Mouse (Mus musculus) thymus, postnatal 25 days (tissue): ENCODE results near the gene Tamm41.

Experiments used
- DNase-seq: peaks from one replicate; pipeline ENCODE4 v3.0.0; 2022

Tamm41 gene

GRCm38 (mm10) chr6:115022876-115023275 is 14.8 kb downstream of the Tamm41 start:
- no peak for DNase-seq

GRCm38 (mm10) chr6:115015461-115015860 is 22.2 kb downstream of the Tamm41 start:
- no peak for DNase-seq

GRCm38 (mm10) chr6:115013574-115013973 is 24.1 kb downstream of the Tamm41 start:
- no peak for DNase-seq

GRCm38 (mm10) chr6:115011792-115012191 is 25.9 kb downstream of the Tamm41 start:
- DNase-seq = no peak

- DNase-seq = no peak
Observed at GRCm38 (mm10) chr6:115010815-115011214, 26.9 kb downstream of the Tamm41 start.

GRCm38 (mm10) chr6:115010304-115010703 is 27.4 kb downstream of the Tamm41 start:
- DNase-seq = no peak

GRCm38 (mm10) chr6:115007728-115008127 is 29.9 kb downstream of the Tamm41 start:
- DNase-seq = peak; percentile 74

GRCm38 (mm10) chr6:115006948-115007347 is 30.7 kb downstream of the Tamm41 start:
- DNase-seq = no peak

- DNase-seq = no peak
Observed at GRCm38 (mm10) chr6:115006065-115006464, 31.6 kb downstream of the Tamm41 start.

- DNase-seq = no peak
Observed at GRCm38 (mm10) chr6:115005351-115005890, 32.3 kb downstream of the Tamm41 start.

- DNase-seq = no peak
Observed at GRCm38 (mm10) chr6:115004636-115005035, 33.0 kb downstream of the Tamm41 start.

GRCm38 (mm10) chr6:114998374-114999031 is 39.2 kb downstream of the Tamm41 start:
- DNase-seq = no peak

- DNase-seq = no peak
Observed at GRCm38 (mm10) chr6:114997471-114997870, 40.2 kb downstream of the Tamm41 start.

- no peak for DNase-seq
Observed at GRCm38 (mm10) chr6:114996910-114997309, 40.8 kb downstream of the Tamm41 start.

GRCm38 (mm10) chr6:114994079-114994478 is 43.6 kb downstream of the Tamm41 start:
- DNase-seq = no peak

GRCm38 (mm10) chr6:114993659-114994058 is 44.0 kb downstream of the Tamm41 start:
- no peak for DNase-seq

- no peak for DNase-seq
Observed at GRCm38 (mm10) chr6:114991909-114992308, 45.8 kb downstream of the Tamm41 start.

- DNase-seq = no peak
Observed at GRCm38 (mm10) chr6:114988619-114988980, 49.1 kb downstream of the Tamm41 start.

- DNase-seq = no peak
Observed at GRCm38 (mm10) chr6:114987966-114988618, 49.6 kb downstream of the Tamm41 start.

- DNase-seq = no peak
Observed at GRCm38 (mm10) chr6:114982671-114983070, 55.0 kb downstream of the Tamm41 start.

- DNase-seq = no peak
Observed at GRCm38 (mm10) chr6:114979715-114980114, 58.0 kb downstream of the Tamm41 start.

- DNase-seq = no peak
Observed at GRCm38 (mm10) chr6:114976915-114977419, 60.7 kb downstream of the Tamm41 start.

- DNase-seq = no peak
Observed at GRCm38 (mm10) chr6:114974331-114974730, 63.3 kb downstream of the Tamm41 start.

- no peak for DNase-seq
Observed at GRCm38 (mm10) chr6:114972988-114973387, 64.7 kb downstream of the Tamm41 start.
